Mouse (Mus musculus) layer of hippocampus, adult 11-12 months (tissue): ENCODE measurements around the gene Ripor1.
A peak's percentile ranks its signal among the peaks of the same experiment; 100 is the strongest.

Experiments used
- DNase-seq: peaks from one replicate; pipeline ENCODE4 v3.0.0; 2022; ENCODE audit warnings: low spot score

The Ripor1 gene

DNA sequence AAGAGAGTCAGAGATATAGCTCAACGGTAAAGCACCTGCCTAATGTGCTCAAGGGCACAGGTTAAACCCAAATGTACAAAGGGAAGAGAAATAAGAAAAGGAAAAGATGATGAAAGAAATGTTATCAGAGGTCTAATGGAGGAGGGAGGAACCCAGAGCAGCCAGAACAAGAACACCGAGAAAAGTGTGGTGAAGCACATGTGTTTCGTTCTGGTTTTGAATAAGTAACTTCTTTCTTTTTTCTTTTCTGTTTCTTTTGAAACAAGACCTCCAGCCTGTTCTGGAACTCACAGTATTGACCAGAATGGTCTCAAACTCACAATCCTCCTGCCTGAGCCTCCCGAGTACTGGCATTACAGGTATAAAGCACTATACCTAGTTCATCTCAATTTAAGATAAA, 24.3 kb downstream of the Ripor1 start:
- no peak for DNase-seq

DNA sequence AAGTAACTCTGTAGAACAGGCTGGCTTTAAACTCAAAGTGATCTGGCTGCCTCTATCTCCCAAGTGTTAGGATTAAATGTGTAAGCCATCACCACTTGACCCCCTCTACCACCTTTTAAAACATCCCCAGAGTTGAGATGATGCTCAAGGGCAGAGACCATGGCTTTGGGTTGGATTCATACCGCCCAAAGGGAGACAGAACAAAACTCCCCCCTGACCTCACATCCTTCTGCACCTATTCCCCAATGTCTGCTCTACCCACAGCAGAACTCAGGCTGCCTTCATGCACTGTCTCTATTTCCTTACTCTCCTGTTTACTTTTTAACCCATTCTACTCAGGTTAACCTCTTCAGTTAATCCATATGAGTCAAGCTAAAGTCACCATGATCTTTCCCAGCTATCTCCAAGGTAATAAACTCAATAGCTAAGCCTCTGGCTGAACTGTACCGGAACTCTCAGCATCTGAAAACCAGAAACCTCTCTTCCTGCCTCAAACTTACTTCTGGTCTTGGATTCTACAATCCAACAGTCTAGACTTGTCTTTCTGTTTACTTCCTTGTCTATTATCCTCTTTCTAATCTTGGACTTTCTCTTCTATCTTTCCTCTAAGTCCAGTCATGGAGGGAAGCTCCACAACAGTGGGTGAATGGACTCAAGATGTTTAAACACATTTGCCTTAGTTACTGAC, 29.9 kb downstream of the Ripor1 start:
- no peak for DNase-seq

DNA sequence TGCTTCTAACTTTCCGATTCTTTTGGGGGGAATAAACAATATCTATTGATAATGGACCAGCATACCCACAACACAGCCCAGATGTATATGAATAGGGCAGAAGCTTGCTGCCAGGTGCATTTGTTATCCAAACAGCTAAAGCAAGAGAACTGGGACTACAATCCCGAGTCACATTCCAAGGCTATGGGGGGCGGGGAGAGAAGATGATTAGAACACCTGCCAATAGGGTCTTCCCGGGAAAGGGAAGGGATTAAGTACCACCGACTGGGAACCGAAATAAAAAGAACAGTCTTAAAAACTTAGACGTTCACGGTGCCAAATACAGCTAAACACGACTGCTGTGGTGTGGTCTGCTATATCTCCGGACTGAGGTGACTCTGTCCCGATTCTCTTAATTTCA, 30.4 kb downstream of the Ripor1 start:
- DNase-seq: no peak

DNA sequence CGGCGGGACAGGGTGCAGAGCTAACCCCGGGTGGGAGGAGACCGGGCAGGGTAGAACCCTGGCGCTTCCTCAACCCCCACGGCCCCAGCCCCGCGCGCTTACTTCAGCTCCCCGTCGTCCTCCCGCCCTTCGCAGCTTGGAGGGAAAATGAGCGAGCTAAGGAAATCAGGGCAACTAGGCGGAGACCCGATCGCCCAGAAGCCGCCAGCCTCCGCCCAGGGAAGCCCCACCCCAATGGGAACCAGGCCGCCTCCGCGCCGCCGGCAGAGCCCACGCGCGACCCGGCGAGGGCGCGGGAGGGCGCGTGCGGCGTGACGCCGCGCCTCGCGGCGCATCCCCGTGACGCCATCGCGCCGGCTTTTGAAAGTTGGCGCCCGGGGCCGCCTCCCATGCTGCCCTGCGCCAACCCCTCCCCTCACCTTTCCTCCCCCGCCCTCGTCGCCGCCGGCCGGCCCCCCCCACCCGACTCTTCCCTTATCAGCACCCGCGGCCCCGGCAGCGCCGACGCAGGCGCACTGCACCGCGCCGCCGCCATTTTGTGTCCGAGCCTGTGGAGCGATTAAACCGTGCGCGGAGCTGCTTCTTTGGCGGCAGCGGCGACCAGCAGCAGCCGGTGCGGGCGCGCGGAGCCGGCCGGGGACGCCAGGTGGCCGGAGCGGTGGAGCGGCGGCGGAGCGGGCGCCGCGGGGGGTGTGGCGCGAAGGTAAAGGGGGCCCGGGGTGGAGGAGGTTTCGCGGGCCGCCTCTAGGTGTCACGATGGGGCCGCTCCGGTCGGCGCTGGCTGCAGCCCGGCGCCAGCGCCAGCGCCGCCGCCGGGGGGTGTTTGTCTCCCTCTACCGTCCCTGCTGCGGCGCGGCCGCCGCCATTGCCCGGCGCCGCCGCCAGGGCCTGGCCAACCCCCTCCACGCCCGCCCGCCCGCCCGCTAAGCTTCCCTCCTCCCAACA, 31.2 kb downstream of the Ripor1 start, which contains the start of gene Ctcf:
Ctcf (plus strand) TSS at position 551 of the 945 bp plus-strand sequence.
- DNase-seq: peak; percentile 93

DNA sequence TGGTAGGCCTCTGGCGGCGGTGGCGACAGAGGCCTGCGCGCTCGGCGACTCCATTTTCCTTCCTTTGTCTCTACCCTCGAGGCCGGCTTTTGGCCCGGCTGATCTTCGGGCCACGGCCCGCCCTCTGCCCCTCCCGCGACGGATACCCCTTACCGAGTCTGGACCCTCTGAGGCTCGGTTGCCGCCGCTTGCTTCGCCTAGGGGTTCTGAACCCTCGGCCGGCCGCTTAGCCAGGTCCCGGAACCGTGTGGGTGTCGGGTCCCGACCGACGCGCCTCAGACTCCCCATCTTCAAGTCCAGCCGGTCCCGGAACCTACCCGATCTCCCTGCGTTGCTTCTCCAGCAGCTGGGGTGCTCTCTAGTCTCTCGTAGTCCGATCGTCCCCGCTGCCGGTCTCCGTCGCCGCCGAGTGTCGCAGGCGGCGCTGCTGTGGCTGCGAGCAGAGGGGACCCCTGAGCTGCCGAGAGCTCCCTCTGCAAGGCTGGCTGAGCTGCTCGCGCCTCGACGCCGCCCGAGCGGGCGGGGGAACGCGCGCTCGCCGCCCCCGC, 32.0 kb downstream of the Ripor1 start, which contains the start of gene Agrp:
Agrp (minus strand) TSS at position 431 of the 548 bp plus-strand sequence.
- peak; percentile 55 for DNase-seq

DNA sequence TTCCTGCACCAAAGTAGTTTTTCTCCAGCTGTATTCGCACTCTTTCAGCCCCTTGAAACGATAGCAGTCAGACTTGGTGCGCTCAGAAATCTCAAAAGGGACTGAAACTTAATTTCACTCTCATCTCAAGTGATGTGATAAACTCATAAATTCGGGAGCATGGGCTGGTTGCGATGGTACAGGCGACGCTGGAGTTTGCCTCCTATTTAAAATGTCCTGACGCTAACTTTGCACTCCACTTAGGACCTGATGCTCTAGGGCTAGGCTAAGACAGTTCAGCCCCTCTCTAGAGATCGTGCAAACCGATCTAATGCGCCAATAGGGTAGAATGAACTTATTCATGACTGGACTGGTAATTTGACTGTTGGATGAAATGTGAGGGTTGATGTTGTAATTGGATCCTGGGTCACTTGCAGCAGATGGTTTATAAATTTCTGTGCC, 32.6 kb downstream of the Ripor1 start:
- no peak for DNase-seq

DNA sequence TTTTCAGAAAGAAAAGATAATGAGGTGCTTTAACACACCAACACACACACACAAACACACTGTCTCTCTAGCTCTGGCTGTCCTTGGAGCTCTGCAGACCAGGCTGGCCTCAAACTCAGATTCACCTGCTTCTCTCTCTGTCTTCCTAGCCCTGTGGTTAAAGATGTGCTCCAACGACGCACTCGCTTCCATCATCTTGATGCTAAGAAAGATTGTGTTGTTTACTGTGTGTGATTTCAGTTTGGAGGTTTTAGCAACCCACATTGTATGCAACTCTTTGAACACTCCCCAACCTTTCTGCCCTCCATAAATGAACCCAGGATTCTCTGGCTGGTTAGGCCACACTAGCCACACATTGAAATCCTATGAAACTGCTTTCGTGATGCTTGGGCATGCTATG, 33.5 kb downstream of the Ripor1 start:
- DNase-seq: no peak

DNA sequence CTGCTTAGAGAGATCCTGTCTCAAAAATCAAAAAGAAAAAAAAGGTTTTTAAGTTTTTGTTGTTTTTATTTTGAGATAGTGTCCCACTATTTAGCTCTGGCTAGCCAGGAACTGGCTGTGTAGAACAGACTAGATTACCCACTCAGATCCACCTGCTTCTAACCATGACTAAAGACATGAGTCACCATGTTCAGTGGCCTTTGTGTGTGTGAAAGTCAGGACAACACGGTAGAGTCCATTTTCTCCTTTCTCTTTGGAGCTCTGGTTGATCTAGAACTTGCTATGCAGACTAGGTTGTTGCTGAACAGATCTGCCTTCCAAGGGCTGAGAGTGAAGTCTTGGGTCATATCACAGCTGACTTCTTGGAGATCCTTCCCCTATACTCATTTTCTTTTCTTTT, 34.8 kb downstream of the Ripor1 start:
- no peak for DNase-seq

DNA sequence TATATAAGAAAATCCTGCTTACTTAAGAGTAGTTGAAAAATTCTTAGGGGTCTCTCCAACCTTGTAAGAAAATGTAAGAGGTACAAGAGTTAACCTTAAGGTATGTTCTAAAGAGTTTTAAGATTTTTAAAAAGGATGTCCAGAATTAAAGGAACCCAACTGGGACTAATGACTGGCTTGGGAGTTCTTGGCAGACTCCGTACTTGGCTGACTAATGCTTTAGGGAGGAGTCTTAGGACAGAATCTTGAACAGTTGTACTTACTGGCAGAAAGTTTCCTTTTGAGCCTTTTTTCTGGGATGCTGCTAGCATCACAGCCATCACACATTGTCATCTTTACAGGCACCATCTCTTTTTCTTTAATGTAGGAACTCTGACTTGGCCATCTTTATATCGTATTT, 35.5 kb downstream of the Ripor1 start:
- DNase-seq: no peak

DNA sequence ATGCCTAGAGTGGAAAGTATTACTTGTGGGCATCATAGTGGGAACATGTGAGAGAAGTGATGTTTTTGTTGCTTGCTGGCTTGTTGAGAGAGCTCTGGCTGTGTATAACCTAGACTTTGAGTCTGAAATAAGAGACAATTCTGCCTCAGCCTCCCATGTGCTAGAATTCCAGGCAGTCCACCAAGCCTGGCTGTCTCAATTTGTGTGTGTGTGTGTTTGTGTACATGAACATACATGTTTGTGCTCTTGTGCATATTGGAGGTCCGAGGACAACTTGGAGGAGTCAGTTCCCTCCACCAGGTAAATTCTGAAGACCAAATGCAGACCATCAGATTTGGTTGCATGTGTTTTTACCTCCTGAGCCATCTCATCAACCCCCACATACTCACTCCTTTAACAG, 40.1 kb downstream of the Ripor1 start:
- DNase-seq: no peak

DNA sequence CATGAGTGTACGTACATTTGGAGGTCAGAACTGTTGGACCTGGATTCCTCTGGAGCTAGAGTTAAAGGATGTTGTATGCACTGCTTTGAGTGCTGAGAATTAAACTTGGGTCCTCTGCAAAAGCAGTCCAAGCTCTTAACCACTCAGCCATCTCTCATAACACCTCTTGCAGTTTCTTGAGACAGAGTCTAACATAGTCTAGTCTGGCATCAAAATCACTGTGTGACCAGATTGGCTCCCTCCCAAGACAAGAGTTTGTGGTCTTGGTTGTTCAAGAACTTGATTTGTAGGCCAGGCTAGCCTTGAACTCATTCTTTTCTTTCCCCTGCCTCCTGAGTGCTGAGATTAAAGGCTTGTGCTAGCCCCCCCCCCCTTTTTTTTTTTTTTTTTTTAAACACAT, 43.9 kb downstream of the Ripor1 start:
- no peak for DNase-seq

DNA sequence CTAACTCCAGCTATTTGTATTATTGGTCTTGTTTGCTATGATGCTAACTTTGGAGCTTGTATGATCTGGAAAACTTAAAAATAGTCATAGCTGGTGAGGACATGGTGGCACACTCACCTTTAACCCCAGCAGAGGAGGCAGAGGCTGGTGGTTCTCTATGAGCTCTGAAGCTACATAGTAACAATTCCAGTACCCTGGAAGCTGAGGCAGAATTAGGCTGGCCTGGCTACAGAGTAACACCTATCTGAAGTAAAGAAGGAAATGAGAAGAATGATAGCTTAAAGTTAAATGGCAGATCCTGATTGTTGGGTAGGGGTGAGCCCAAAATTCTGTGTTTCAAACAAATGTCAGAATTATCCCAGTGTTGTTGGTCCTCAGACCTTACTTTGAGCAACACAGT, 52.6 kb downstream of the Ripor1 start:
- DNase-seq: no peak

DNA sequence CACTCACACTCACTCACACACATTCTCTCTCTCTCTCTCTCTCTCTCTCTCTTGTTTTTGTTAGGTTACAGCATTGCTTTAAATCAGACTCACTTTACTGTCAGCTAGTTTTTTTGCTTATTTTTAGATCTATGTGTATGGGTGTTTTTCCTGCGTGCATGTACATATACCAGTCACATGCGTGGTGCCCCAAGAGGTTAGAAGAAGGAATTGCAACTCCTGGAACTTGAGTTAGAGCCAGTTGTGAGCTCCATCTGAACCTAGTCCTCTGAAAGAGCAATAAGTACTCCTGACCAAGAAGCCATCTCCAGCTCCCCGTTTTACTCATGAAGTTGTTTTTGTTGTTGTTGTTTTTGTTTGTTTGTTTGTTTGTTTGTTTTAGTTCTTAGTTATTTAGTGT, 56.1 kb downstream of the Ripor1 start:
- no peak for DNase-seq
